Mouse (Mus musculus) MEL (cell line): ENCODE results near the gene 4921507P07Rik. TPM values are rescaled to one million over a fixed set of nuclear protein-coding genes. Genes with fewer than 3 reads are reported as not detected.

Experiments used
- DNase-seq: peaks from one replicate; pipeline ENCODE4 v3.0.0; 2011; ENCODE audit warnings: low read depth, low spot score
- H3K27ac ChIP-seq: 2 replicates; pipeline ENCODE4 v1.5.1; 2012; ENCODE audit warnings: low read depth, mild to moderate bottlenecking, control low read depth, low read length, moderate library complexity; ENCODE audit not compliant: control insufficient read depth
- H3K27me3 ChIP-seq, 2 experiments: fragments of 150-350 bp in 1 of 2; sonication (generic) in 1 of 2; 2 replicates each; pipeline ENCODE4 v1.6.1; 2012; ENCODE audit warnings: low read length in 2 of 2, mild to moderate bottlenecking in 2 of 2, improper control_type of control experiment in 1 of 2, moderate library complexity in 1 of 2; ENCODE audit not compliant: insufficient read depth in 2 of 2, control insufficient read depth in 1 of 2
- H3K36me3 ChIP-seq, 2 experiments: 2 replicates each; pipeline ENCODE4 v1.6.1; 2012 to 2014; ENCODE audit warnings: low read length in 2 of 2, improper control_type of control experiment in 1 of 2, inconsistent platforms in 1 of 2, mild to moderate bottlenecking in 1 of 2; ENCODE audit not compliant: insufficient read depth in 2 of 2, control insufficient read depth in 1 of 2
- H3K4me1 ChIP-seq, 2 experiments: fragments of 150-350 bp in 1 of 2; sonication (generic) in 1 of 2; 2 replicates each; pipeline ENCODE4 v1.6.1; 2012; ENCODE audit warnings: low read length in 2 of 2, improper control_type of control experiment in 1 of 2, mild to moderate bottlenecking in 1 of 2; ENCODE audit not compliant: insufficient read depth in 2 of 2, control insufficient read depth in 1 of 2
- H3K4me3 ChIP-seq, 2 experiments: fragments of 150-350 bp in 1 of 2; sonication (generic) in 1 of 2; 2 replicates each; pipeline ENCODE4 v1.5.1; 2012; ENCODE audit warnings: low read depth in 2 of 2, low read length in 2 of 2, mild to moderate bottlenecking in 2 of 2, moderate library complexity in 2 of 2, control low read depth in 1 of 2, improper control_type of control experiment in 1 of 2; ENCODE audit not compliant: control insufficient read depth in 1 of 2, insufficient read depth in 1 of 2
- H3K79me2 ChIP-seq: 2 replicates; pipeline ENCODE4 v1.6.1; 2012; ENCODE audit warnings: mild to moderate bottlenecking, low read length, moderate library complexity; ENCODE audit not compliant: control insufficient read depth, poor library complexity, insufficient read depth
- H3K9ac ChIP-seq: 2 replicates; pipeline ENCODE4 v1.6.1; 2012; ENCODE audit warnings: low read depth, mild to moderate bottlenecking, control low read depth, low read length, moderate library complexity; ENCODE audit not compliant: control insufficient read depth, poor library complexity, severe bottlenecking
- H3K9me3 ChIP-seq: fragments of 150-350 bp; sonication (generic); replicated peaks from 2 replicates; pipeline ENCODE4 v1.6.1; 2012; ENCODE audit warnings: mild to moderate bottlenecking, low read length, improper control_type of control experiment, moderate library complexity; ENCODE audit not compliant: insufficient read depth
- CHD2 ChIP-seq: IDR thresholded peaks from 2 replicates; pipeline ENCODE4 v1.6.1; 2011; ENCODE audit warnings: low read length, improper control_type of control experiment
- CTCF ChIP-seq, 3 experiments: IDR thresholded peaks in 2 of 3; conservative IDR thresholded peaks in 1 of 3; 2 replicates each; pipeline ENCODE4 v1.5.1; 2011 to 2012; ENCODE audit warnings: low read length in 3 of 3, low read depth in 2 of 3, mild to moderate bottlenecking in 2 of 3, improper control_type of control experiment in 1 of 3, inconsistent platforms in 1 of 3, mixed read lengths in 1 of 3, moderate library complexity in 1 of 3; ENCODE audit not compliant: control insufficient read depth in 1 of 3, insufficient read depth in 1 of 3, poor library complexity in 1 of 3, severe bottlenecking in 1 of 3
- ELF1 ChIP-seq: IDR thresholded peaks from 2 replicates; pipeline ENCODE4 v1.6.1; 2014; ENCODE audit warnings: low read depth, mild to moderate bottlenecking, inconsistent platforms, low read length, improper control_type of control experiment, moderate library complexity
- EP300 ChIP-seq, 2 experiments: IDR thresholded peaks; 2 replicates each; pipeline ENCODE4 v1.6.1; 2011; ENCODE audit warnings: improper control_type of control experiment in 2 of 2, low read length in 2 of 2, low read depth in 1 of 2, mild to moderate bottlenecking in 1 of 2
- ETS1 ChIP-seq: IDR thresholded peaks from 2 replicates; pipeline ENCODE4 v1.6.1; 2012; ENCODE audit warnings: low read depth, mild to moderate bottlenecking, inconsistent platforms, low read length, improper control_type of control experiment, moderate library complexity
- GATA1 ChIP-seq: IDR thresholded peaks from 2 replicates; pipeline ENCODE4 v1.6.1; 2011; ENCODE audit warnings: low read depth, low read length, improper control_type of control experiment
- HCFC1 ChIP-seq: IDR thresholded peaks from 2 replicates; pipeline ENCODE4 v1.6.1; 2012; ENCODE audit warnings: low read depth, mild to moderate bottlenecking, inconsistent platforms, low read length, improper control_type of control experiment, moderate library complexity
- JUND ChIP-seq: IDR thresholded peaks from 2 replicates; pipeline ENCODE4 v1.6.1; 2011; ENCODE audit warnings: low read depth, mild to moderate bottlenecking, improper control_type of control experiment, low read length
- MAX ChIP-seq: IDR thresholded peaks from 2 replicates; pipeline ENCODE4 v1.6.1; 2011; ENCODE audit warnings: low read length, improper control_type of control experiment
- MEF2A ChIP-seq: IDR thresholded peaks from 2 replicates; pipeline ENCODE4 v1.6.1; 2014; ENCODE audit warnings: low read depth, mild to moderate bottlenecking, inconsistent platforms, low read length, improper control_type of control experiment; ENCODE audit not compliant: poor library complexity, insufficient replicate concordance, severe bottlenecking; ENCODE audit errors: extremely low read depth
- MXI1 ChIP-seq: IDR thresholded peaks from 2 replicates; pipeline ENCODE4 v1.6.1; 2011; ENCODE audit warnings: mild to moderate bottlenecking, low read depth, low read length, improper control_type of control experiment
- MYB ChIP-seq: IDR thresholded peaks from 2 replicates; pipeline ENCODE4 v1.6.1; 2011; ENCODE audit warnings: mild to moderate bottlenecking, low read depth, low read length, improper control_type of control experiment
- NRF1 ChIP-seq: IDR thresholded peaks from 2 replicates; pipeline ENCODE4 v1.6.1; 2014; ENCODE audit warnings: low read depth, mild to moderate bottlenecking, inconsistent platforms, low read length, improper control_type of control experiment, moderate library complexity; ENCODE audit not compliant: poor library complexity, insufficient read depth, severe bottlenecking
- POLR2AphosphoS2 ChIP-seq: IDR thresholded peaks from 2 replicates; pipeline ENCODE4 v1.6.1; 2011; ENCODE audit warnings: low read length, improper control_type of control experiment
- SIN3A ChIP-seq: IDR thresholded peaks from 2 replicates; pipeline ENCODE4 v1.6.1; 2012; ENCODE audit warnings: low read length, improper control_type of control experiment, inconsistent platforms
- SMC3 ChIP-seq: IDR thresholded peaks from 2 replicates; pipeline ENCODE4 v1.6.1; 2011; ENCODE audit warnings: low read depth, low read length, improper control_type of control experiment
- TAL1 ChIP-seq: IDR thresholded peaks from 2 replicates; pipeline ENCODE4 v1.6.1; 2012; ENCODE audit warnings: mild to moderate bottlenecking, inconsistent platforms, low read length, moderate library complexity, mixed read lengths
- ZKSCAN1 ChIP-seq: IDR thresholded peaks from 2 replicates; pipeline ENCODE4 v1.6.1; 2012; ENCODE audit warnings: low read depth, mild to moderate bottlenecking, inconsistent platforms, low read length, improper control_type of control experiment, moderate library complexity
- polyA plus RNA-seq, 2 experiments: library from polyadenylated mRNA; stranded (reverse) in 1 of 2; unstranded in 1 of 2; fragments of >175 nt in 1 of 2; fragments of >200 nt in 1 of 2; gene quantifications; 2 replicates each; pipeline versions ENCODE4 v1.2.1 to v1.2.4; 2012; ENCODE audit warnings: low replicate concordance in 2 of 2, low read depth in 1 of 2; ENCODE audit not compliant: insufficient read length in 2 of 2, insufficient read depth in 1 of 2, missing spikeins in 1 of 2
- total RNA-seq: library from RNA; depleted of rRNA; stranded (reverse); fragments of 300-350 nt; gene quantifications from 2 replicates; pipeline ENCODE4 v1.2.3, GENCODE M21; 2012

Gene 4921507P07Rik
- total and polyA plus RNA-seq, 3 experiments, result 0.89 to 1.5 TPM; not detected in 1

DNA sequence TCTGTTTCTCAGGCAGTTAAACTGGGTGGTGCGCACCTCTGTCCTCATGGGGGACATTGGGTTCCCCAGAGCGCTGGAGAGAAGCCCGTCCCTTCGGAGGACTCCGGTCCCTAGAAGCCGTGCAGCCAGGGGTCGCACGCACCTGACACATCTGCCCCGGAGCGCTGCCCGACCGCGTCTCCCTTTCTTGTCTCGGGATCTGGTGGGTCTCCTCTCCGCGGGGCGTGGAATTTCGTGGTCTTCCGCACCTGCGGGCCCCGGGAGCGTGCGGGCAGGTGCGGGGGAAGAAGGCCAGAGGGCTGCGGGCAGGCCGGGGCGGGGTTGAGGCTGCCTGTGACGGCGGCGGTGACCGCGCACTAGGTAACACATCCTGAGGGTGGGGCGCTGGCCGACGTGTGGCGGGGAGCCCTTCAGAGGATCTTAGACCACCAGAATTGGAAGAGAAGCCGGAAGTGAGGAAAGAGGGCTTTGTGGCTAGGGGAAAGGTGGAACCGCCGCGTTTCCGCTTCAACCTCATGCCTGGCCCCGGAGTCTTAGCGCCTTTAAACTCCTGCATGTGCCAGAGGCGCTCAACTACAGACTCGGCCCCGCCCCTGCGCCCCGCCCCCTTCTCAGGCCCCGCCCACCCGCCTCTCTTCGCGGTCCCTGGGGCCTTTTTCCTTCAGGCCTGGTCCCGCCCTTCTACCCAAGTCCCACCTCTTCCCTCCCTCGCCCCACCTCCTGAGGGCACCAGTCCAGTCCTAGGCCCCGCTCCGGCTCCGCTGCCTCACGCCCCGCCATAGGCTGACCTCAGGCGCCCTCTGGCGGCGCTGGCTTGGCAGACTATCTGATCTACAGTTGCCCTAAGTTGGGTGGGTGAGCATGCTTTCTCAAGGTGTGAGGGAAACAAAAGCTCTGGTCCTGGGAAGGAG lies at the start of gene 4921507P07Rik (continued):
- TF ChIP-seq MXI1 (0 out of 2 replicates have a peak, but pooled peaks have one; percentile 20), CTCF (IDR thresholded peaks at IDR 0.05 in 2 of 3, conservative IDR thresholded peaks at IDR 0.05 in 1 of 3; ENCODE audit: control insufficient read depth in 1 of 3, insufficient read depth in 1 of 3, low read depth in 2 of 3, low read length in 3 of 3, poor library complexity in 1 of 3, severe bottlenecking in 1 of 3) (peak; percentile 50 to 93 (median 92)), MAX (peak; percentile 96), POLR2AphosphoS2 (no peak), MYB (no peak), EP300 (IDR thresholded peaks at IDR 0.05; ENCODE audit: low read depth in 1 of 2, low read length in 2 of 2) (no peak; a peak in 1 of 4 replicates)

- Histone ChIP-seq H3K27me3 (no peaks in the 10 kb centered on the region; a peak in 1 of 4 replicates), H3K4me1 (no peaks in the 10 kb centered on the region), H3K9me3 (no peaks in the 10 kb centered on the region), H3K4me3 (no peak overlapping the region), H3K36me3 (no peaks in the 10 kb centered on the region), H3K79me2 (no peaks in the 10 kb centered on the region), H3K9ac (no peak overlapping the region), H3K27ac (no peak overlapping the region)
- TF ChIP-seq CHD2 (no peak), SIN3A (no peak), SMC3 (no peak)
- no peak for DNase-seq
Observed at GRCm38 (mm10) chr6:50644701-50645100, 48.3 kb upstream of the 4921507P07Rik start.

GRCm38 (mm10) chr6:50641898-50642297 lies 45.5 kb upstream of the 4921507P07Rik start:
- no peaks in the 10 kb centered on the region for H3K36me3 ChIP-seq
- no peaks in the 10 kb centered on the region for H3K9me3 ChIP-seq
- TF ChIP-seq MEF2A (no peak), JUND (no peak), TAL1 (no peak), SIN3A (no peak), GATA1 (no peak), ZKSCAN1 (no peak), ETS1 (no peak), NRF1 (no peak), EP300 (IDR thresholded peaks at IDR 0.05; ENCODE audit: low read depth in 1 of 2, low read length in 2 of 2) (no peak), HCFC1 (no peak), SMC3 (no peak), CTCF (IDR thresholded peaks at IDR 0.05 in 2 of 3, conservative IDR thresholded peaks at IDR 0.05 in 1 of 3; ENCODE audit: control insufficient read depth in 1 of 3, insufficient read depth in 1 of 3, low read depth in 2 of 3, low read length in 3 of 3, poor library complexity in 1 of 3, severe bottlenecking in 1 of 3) (no peak), ELF1 (no peak)
- no peaks in the 10 kb centered on the region for H3K4me1 ChIP-seq
- no peak overlapping the region for H3K9ac ChIP-seq
- DNase-seq, result no peak
- no peak overlapping the region for H3K27ac ChIP-seq
- H3K79me2 ChIP-seq, result no peaks in the 10 kb centered on the region
- no peak overlapping the region for H3K4me3 ChIP-seq
- no peaks in the 10 kb centered on the region; a peak in 1 of 4 replicates for H3K27me3 ChIP-seq
